Mouse (Mus musculus) liver, adult 2 months (tissue): ENCODE results near the gene Cd274.

ENCODE experiments used
- CTCF ChIP-seq: fragments of 200-500 bp; IDR thresholded peaks from 2 replicates; pipeline ENCODE4 v1.5.1; 2011; ENCODE audit warnings: low read depth, low read length, control low read depth
- POLR2A ChIP-seq: fragments of 200-500 bp; IDR thresholded peaks from 2 replicates; pipeline ENCODE4 v1.6.1; 2011; ENCODE audit warnings: low read length, control low read depth; ENCODE audit not compliant: insufficient read depth; ENCODE audit errors: extremely low read depth

GRCm38 (mm10) chr19:29372621-29373020 is 5.4 kb downstream of the Cd274 start:
- TF ChIP-seq CTCF (no peak), POLR2A (no peak)
